Mouse (Mus musculus) frontal cortex, postnatal 25 days (tissue): ENCODE results near the gene Id1.
A peak's percentile ranks its signal among the peaks of the same experiment; 100 is the strongest.

Experiments
- DNase-seq, 2 experiments: peaks; one replicate each; pipeline ENCODE4 v3.0.0; 2022; ENCODE audit warnings: low spot score in 2 of 2

Id1 gene

DNA sequence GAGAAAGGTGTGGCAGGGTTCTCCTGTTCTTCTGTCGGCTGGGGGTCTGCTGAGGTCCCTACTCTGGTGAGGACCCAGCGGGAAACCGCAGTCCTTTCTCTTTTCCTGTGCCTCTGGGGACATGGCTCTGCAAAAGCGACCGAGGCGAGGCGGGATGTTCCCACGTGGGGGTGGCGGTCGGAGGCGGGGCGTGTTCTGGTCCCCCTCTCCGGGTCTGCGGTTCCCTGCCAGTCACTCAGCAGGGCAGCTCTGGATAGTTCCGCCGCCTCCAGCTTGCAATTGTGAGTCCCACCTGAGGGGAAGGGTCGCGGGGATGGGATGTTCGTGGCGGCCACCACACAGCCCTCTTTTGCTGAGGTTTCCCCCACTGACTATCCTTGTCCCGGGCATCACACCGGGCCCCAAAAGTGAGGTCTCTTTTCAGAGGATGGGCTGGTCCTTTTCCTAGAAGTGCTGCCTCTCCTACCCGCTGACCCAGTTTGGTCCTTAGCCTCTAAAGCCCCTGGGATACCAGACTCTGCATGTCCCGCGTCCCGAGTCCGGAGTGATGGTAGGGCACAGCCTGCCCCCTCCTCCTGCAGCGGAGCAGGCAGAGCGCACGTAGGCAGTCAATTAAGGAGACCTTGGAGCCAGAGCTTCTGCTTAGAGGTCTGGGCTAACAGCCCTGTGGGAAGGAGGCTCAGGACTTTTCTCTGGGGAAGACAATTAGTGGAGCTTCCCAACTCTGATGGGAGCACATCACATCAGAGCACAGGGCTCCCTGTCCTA, 18.1 kb downstream of the Id1 start, which contains the start of gene Cox4i2:
Gene Cox4i2, plus strand, starts transcription at position 230 of the 768 bp plus-strand sequence.
- DNase-seq = no peak

DNA sequence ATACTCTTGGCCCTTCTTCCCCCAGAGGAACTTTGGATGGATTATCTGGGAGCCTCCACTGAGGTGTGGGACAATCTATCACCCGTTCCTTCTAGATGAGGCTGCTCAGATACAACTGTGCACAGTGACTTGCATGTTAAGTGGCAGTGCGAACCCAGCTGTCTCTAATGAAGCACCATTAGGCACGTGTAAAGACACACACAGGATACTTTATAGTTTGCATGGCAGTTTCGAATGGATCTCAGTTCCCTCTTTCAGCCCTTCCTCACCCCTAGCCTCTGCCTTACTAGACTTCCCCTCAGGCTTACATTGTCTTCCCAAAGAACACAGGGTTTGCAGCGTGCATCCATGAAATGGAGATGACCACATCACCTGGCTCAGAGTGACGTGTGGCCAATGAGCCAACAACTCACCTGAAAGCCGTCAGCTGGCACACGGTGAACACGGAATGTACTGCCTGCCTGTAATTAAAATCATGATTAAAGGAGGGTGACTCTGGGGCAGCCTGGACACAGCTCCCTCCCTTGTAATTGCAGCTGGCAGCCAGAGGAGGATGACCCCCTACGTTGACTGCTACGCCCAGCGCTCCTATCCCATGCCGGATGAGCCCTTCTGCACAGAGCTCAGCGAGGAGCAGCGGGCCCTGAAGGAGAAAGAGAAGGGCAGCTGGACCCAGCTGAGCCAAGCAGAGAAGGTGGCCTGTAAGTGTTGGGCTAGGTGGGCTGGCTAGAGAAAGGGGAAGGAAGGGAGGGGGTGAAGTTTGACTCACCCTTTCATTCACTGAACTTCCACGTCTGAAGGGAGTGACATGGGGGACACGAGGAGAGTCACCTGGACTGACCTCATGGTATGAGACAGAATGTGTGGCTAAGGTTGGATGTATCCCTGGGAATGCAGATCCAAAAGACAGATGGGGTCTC, 20.7 kb downstream of the Id1 start:
- DNase-seq = no peak

DNA sequence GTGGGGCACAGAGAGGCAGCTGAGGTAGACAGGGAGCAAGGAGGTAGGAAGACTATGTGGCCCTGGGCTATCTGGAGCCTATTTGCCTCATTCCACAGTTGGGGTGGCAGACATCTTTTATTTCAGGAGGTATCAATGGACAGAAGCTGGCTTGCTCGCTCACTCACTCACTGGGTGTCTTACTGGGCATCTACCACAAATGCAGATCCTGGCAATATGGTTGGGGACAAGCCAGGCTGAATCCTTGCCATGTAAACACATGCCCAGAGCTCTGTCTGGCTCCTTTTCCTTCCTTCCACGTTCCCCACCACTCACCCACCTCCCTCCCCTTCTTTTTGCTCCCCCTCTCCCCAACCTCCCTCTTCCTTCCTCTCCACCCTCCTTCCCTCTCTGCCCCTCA, 21.4 kb downstream of the Id1 start:
- no peak for DNase-seq

DNA sequence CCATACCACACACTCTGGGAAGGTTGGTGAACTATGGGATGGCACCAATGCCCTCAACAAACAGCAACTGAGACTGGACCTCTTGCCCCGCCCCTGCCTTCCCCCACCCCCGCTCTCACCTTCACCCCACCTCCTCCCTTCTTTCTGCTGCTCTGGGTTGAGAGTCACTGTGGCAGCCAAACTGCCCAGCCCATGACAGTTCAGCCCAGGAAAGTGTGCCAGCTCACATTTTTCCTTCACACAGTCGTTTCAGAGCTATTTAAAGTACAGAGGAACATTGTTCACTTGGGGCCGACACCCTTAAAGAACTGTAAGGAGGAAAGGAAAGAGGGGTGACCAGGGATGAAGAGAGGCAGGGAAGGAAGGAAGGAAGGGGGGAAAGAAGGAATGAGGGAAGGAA, 22.3 kb downstream of the Id1 start:
- no peak for DNase-seq

DNA sequence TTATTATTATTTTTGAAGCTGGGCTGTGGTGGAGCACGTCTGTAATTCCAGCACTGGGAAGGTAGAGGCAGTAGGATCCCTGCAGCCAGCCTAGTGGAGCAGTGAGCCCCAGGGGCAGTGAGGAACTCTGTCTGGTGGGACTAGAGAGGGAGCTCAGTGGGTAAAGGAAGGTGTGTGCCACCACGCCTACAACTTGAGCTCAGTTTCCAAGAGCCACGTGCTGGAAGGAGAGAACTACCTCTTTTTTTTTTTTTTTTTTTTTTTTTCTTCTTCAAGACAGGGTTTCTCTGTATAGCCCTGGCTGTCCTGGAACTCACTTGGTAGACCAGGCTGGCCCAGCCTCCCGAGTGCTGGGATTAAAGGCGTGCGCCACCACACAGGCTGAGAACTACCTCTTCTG, 27.3 kb downstream of the Id1 start:
- no peak for DNase-seq

DNA sequence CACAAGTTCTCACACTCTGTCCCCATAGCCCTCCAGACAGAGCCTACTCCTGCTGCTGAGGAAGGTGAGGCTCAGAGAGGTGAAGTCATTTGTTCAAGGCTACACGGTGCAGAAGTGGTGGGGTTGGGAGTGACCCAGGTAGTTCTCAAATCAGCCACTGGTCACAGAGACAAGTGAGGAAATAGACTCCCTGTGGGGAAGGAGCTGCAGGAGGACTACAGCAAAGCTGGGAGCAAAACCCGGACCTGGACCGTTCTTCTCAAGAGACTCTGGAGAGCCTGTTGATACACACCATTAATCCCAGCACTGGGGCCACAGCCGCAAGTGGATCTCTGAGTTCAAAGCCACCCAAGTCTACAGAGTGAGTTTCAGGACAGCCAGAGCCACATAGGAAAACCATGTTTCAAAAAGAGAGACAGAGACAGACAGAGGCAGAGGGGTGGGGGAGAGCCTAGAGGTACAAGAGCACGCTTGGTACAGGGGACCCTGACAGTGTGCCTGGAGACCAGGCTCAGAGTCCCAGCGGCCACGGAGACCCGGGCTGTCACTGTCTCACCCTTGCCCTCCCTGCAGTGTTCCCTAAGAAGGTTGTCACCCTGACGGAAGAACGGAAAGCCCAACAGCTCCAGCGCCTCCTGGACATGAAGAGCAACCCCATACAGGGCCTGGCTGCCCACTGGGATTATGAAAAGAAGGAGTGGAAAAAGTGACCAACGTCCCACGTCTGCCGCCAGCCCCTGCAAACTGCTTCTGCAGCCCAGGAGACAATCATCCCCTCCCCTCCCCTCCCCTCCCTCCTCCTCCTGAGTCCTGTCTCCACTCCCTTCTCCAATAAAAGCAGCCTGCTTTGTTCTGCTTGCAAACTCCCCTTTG, 28.4 kb downstream of the Id1 start:
- no peak for DNase-seq

DNA sequence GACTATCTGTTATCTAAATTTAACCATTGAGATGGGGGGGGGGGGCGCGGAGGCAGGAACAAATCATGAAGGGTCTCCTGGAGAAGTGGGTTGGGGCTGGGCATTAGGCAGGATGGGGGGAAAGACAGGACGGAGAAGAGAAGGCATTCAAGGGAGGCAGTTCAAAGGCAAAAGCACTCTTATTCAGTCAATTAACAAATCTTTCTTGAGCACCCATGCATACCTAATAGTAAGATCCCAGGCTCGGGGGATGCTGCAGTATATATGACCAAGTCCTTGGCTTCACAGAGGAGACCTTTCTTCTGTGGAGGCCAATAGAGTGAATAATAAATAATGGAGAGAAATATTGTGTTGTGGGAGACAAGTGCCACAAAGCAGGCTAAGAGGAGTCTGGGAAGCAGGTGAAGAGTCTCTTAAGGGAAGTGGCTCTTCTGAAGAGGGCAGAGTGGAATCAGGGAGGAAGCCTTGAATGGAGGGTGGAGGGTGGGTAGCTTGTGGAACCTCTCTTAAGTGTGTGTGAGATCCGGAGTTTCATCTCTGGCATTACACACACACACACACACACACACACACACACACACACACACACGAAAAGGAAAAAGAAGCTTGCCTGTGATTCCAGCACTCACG, 29.1 kb downstream of the Id1 start:
- DNase-seq = no peak

DNA sequence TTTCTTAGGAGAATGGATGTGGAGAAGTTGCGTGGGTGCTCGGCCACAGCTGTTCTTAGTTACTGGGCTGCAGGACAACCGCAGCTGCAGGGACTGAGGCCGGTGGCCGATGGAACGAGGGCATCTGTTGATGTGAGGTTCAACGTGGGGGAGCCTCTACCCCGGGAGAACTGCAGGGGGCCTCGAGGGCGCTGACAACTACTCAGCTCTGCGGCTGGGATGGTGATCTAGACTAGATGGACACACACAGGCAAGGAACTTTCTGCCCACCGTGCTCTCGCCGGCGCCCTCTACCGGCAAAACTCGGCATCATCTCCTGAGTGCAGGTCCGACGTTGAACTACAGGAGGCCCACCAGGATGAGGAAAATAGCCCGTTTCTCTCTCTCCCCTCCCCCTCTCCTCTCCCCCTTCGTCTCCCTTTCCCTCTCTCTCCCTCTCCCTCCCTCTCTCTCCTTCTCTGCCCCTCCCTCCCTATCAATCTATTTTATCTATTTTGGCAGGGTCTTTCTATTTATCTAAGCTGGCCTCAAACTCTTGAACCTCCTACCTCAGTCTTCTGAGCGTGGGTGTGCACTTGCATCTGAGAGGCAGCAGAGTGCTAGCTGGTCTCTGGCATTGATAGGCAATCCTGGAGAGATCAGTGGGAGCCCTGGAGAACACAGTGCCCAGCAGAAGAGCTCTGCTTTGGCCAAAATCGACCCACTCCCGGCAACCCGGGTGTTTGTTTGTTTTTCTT, 30.5 kb downstream of the Id1 start:
- peak; percentile 85 to 90 for DNase-seq

DNA sequence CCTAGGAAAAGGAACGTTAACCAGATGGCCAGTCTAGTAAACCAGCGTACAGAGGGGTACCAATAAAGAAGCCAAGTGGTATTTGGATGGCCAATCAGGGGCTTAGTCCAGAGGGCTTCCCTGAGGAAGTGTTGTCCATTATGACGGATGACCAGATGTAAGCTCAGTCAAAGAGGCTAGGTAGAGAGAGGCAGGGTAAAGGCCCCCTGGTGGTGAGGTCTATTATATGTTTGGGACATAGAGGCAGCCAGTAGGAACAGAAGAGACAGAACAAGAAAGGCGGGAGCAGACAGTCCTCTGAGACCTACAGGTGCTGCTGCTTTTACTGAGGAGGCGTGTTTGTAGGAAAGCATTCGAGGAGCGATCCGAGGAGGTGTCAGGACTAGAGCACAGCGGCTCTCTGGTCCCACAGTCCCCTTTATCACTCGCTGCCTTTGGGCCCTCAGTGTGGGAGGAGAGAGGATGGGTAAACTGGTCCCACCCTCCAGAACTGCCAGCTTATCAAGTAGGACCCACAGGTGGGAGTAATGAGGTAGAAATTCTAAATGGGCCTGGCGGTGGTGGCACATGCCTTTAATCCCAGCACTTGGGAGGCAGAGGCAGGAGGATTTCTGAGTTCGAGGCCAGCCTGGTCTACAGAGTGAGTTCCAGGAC, 31.7 kb downstream of the Id1 start:
- DNase-seq = no peak

DNA sequence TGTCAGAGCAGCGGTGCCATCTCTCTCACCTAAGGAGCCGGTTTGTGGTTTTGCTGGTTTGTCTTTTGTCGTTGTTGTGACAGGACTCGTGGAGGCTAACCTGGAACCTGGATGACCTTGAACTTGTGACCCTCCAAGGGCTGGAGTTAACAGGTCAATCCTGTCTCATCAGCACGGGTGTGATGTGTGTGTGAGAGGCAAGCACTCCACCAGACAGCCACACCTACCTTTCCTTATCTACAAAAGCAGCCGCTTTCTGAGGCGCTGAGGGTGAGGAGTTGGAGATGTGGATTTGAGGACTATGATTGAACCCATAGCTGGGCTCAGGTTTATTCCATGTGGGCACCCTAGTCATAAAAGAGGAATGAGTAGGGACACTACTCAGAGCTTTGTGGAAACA, 33.6 kb downstream of the Id1 start:
- DNase-seq = no peak

DNA sequence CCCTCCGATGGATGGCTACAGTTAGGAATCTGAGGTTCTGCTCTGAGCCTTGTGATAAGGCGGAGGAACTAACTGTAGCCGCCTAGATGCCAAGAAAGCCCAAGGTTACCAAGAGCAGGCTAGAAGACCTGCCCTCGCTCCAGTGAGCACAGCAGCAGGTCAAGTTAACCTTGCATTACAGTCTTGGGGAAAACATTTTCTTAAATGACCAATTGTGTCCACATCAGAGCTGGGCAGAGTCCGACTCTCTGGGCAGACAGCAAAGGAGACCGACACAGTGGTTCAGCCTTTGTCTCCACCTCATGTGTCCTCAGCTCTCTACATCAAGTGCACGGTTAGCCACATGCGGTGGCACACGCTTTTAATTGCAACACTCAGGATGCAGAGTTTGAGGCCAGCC, 35.5 kb downstream of the Id1 start:
- DNase-seq = no peak

DNA sequence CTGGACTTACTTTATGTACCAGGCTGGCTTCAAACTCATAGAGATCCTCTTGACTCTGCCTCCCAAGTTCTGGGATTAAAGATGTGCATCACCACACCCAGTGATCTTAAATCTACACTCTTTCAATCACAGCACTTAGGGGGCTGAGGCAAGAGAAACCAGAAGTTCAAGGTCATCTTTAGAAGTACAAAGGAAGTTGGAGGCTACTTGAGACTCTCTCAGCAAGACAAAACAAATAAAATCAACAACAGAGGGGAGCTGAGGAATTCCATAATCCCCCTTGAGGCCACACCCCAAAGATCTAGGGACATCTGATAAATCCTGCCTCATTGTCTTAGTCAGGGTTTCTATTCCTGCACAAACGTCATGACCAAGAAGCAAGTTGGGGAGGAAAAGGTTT, 36.2 kb downstream of the Id1 start:
- no peak for DNase-seq

DNA sequence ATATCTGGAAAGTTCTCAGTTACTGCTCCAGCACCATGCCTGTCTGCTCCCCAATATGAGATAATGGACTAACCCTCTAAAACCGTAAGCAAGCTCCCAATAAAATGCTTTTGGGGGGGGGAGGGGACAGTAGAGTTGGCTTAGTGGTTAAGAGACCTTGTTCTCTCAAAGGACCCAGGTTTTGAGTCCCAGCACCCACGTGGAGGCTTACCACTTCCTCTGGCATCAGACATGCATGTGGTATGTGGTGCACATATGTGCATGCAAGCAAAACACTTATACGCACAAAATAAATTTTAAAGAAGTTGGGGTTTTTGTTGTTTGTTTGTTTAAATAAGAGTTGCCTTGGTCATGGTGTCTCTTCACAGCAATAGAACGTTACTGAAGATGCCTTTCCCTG, 39.3 kb downstream of the Id1 start:
- DNase-seq = no peak

DNA sequence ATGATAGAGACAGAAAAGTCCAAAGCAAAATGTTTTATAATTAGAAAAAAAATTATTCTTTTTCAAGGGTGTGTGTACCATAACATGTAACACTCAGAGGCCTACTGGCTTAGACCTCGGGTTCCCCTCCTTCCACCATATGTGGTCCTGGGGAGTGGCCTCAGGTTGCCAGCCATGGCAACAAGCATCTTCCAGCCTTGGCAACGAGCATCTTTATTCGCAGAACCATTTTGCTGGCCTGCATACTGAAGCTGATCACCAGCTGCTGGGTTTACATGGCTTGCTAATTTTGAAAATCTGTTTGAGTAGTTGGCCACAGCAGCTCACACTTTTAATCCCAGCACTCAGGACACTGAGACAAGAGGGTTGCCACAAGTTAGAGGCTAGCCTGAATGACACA, 40.0 kb downstream of the Id1 start:
- no peak for DNase-seq

DNA sequence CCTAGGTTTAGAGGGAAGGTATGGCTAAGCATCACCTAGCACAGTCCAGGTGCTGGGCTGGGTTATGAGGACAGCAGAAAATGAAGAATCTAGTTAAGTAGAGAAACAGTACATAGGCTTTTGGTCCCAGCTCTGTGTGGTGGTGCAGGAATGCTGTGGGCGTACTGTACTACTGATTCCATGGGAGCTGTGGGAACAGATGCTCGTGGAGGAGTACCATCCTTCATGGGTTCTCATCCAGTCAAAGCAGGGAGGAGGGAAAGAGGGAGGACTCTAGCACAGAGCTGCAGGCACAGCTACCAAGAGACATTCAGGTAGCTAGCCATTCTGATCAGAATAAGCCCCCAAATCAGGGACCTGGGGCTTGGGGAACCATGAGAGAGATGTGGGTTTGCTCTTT, 40.4 kb downstream of the Id1 start:
- DNase-seq = peak in 1 of 2 experiments; percentile 36

DNA sequence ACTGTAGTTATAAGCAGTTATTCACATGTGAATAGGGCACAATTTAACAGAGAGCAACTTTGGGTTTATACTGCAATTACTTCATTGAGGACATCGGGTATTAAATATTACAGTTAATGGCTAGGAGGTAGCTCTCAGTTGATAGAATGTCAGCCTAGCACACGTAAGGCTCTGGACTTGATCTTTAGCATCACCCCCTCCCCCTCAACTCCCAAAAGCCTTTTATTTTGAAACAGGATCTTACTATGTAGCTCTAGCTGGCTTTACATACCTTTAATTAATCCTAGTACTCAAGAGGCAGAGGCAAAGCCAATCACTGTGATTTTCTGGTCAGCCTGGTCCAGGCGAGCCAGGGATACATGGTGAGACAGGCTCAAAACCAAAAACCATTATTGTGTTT, 41.0 kb downstream of the Id1 start:
- no peak for DNase-seq

DNA sequence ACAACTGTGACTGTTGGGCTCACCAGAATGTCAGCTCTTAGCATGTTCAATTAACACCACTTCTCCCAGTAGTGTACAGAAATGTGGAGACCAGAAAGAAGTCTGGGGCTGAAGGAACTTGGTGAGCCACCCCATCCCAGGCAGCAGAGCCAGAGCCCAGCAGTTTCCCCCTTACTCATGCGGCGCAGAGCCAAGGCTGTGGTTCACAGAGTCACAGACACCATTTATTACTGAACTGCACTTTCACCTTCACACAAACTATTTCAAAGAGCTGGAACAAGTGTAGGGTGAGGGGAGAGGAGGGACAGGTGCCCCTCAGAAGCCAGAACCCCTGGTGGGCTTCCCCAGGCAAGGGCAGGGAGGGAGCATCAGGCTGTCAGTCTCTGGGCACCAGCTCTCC, 44.4 kb downstream of the Id1 start:
- no peak for DNase-seq

DNA sequence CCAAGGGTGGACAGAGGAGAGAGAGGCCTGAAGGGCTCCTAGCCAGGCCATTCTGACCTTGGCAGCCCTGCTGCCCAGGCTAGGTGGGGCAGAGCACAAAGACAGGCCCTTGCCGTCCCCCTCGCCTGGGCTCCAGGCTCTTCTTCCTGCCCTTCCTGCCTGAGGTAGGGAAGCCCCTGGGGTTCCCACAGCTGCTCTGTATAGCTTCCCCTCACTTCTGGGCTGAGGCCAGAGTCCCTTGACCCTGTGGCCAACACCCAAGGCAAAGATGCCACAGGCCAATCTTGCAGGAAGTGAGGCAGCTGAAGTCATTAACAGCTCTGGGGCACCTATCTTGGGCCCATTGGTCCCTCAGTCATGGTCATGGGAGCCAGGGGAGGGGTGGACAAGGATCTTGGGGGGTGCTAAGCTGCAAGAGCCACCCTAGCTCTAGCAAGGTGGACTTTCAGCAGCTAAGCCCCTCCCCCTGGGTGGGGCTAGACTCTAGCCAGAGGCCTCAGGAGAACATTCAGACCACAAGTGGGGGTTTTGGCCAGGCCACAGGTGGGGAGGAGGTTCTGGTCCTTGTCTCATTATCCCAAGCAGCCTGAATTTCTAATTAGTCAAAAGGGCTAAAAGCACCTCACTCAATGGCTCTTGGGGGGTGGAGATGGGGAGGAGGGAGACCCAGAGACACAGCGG, 45.1 kb downstream of the Id1 start:
- DNase-seq = no peak

DNA sequence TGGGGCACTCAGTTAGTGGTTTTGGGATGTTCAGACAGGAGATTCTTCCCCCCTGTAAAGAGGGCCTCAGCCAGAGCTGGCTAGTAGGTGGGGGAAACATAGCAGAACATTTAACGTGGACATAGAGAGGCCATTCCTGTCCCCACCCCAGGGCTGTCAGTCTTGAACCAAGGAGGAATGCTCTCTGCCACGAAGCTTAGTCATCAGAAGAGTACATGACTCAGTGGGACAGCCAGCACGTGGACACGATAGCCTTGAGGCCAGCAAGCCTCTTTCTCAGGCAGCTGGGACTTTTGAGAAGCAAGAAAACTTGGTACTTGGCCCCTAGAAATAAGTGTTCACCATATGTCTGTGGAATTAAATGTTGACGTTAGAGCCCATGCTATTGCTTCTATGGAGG, 46.6 kb downstream of the Id1 start:
- no peak for DNase-seq

DNA sequence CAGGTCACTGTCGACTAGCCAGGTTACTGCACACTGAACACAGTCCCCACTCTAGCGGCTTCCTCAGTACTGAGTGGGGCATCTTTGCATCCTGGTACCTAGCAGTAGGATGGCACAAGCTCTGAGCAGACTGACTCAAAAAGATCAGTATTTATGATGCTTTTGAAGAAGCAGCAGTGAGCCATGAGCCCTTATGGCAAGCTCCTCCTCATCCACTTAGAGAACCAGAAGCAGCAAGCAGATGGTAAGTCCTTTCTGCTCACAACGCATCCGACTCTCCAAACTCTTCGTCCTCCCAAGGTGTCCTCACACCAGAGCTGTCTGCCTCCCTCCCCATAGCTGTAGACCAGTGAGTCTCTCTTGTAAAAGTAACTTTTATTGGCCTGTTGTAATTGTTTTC, 47.2 kb downstream of the Id1 start:
- no peak for DNase-seq
